Mouse (Mus musculus): ENCODE measurements around the gene Wdr20. TPM values are rescaled to one million over a fixed set of nuclear protein-coding genes. Genes with fewer than 3 reads are reported as not detected.
"Not testable (repeated sequence)": the region's sequence is repeated elsewhere in the genome, so short reads cannot be mapped to it uniquely, and the experiment has no call there.

Gene Wdr20
- total and polyA plus RNA-seq, 3 experiments: 16.4 to 47.1 (median 28.5) TPM

GRCm38 (mm10) chr12:110725051-110725450 lies 12.7 kb upstream of the Wdr20 start:
- H3K4me1 ChIP-seq (ENCODE audit: insufficient read depth, low read depth, low read length): peaks cover 8% of the 10 kb centered on the region
- H3K36me3 ChIP-seq (replicated peaks): no peaks in the 10 kb centered on the region
- no peak for TF ChIP-seq GATA1 (IDR thresholded peaks at IDR 0.05; ENCODE audit: borderline replicate concordance, low read length)
- TF ChIP-seq POLR2AphosphoS5 (IDR thresholded peaks at IDR 0.05; ENCODE audit: insufficient replicate concordance, low read depth, low read length): no peak
- TF ChIP-seq TAL1 (conservative IDR thresholded peaks at IDR 0.05; ENCODE audit: low read depth, low read length): no peak
- TF ChIP-seq CTCF (IDR thresholded peaks at IDR 0.05; ENCODE audit: low read depth, low read length): no peak
- no peak for TF ChIP-seq GATA2 (IDR thresholded peaks at IDR 0.05; ENCODE audit: borderline replicate concordance, low read depth, low read length)

GRCm38 (mm10) chr12:110725489-110725888 lies 12.3 kb upstream of the Wdr20 start:
- Histone ChIP-seq H3K9me3 (replicated peaks) (peaks cover 6% of the 10 kb centered on the region), H3K4me3 (ENCODE audit: low read depth, low read length) (no peak overlapping the region), H3K36me3 (replicated peaks) (no peaks in the 10 kb centered on the region), H3K27me3 (ENCODE audit: insufficient read depth, low read length) (peaks cover 64% of the 10 kb centered on the region), H3K4me1 (ENCODE audit: insufficient read depth, low read depth, low read length) (peaks cover 8% of the 10 kb centered on the region)
- ATAC-seq (ENCODE audit: extremely low read depth, insufficient number of reproducible peaks, low FRiP score, poor library complexity, severe bottlenecking): peak; percentile 28; the same call in 1 of the 2 replicates
- no peak for DNase-seq (ENCODE audit: low spot score)
- TF ChIP-seq CTCF (IDR thresholded peaks at IDR 0.05; ENCODE audit: low read depth, low read length) (no peak), TAL1 (conservative IDR thresholded peaks at IDR 0.05; ENCODE audit: low read depth, low read length) (no peak), POLR2AphosphoS5 (IDR thresholded peaks at IDR 0.05; ENCODE audit: insufficient replicate concordance, low read depth, low read length) (no peak), GATA1 (IDR thresholded peaks at IDR 0.05; ENCODE audit: borderline replicate concordance, low read length) (no peak), GATA2 (IDR thresholded peaks at IDR 0.05; ENCODE audit: borderline replicate concordance, low read depth, low read length) (no peak)

More at GRCm38 (mm10) chr12:110725051-110725450, 12.7 kb upstream of the Wdr20 start:
- Histone ChIP-seq H3K4me3 (ENCODE audit: low read depth, low read length) (no peak overlapping the region), H3K27me3 (ENCODE audit: insufficient read depth, low read length) (peaks cover 64% of the 10 kb centered on the region), H3K9me3 (replicated peaks) (peaks cover 6% of the 10 kb centered on the region)
- ATAC-seq (ENCODE audit: extremely low read depth, insufficient number of reproducible peaks, low FRiP score, poor library complexity, severe bottlenecking) (no peak), DNase-seq (ENCODE audit: low spot score) (no peak)

GRCm38 (mm10) chr12:110726428-110726827 lies 11.3 kb upstream of the Wdr20 start:
- no peak overlapping the region for H3K4me3 ChIP-seq (ENCODE audit: low read depth, low read length)
- DNase-seq (ENCODE audit: low spot score) (no peak), ATAC-seq (ENCODE audit: extremely low read depth, insufficient number of reproducible peaks, low FRiP score, poor library complexity, severe bottlenecking) (no peak)
- H3K36me3 ChIP-seq (replicated peaks): no peaks in the 10 kb centered on the region
- peaks cover 8% of the 10 kb centered on the region for H3K4me1 ChIP-seq (ENCODE audit: insufficient read depth, low read depth, low read length)
- H3K9me3 ChIP-seq (replicated peaks): peaks cover 6% of the 10 kb centered on the region
- H3K27me3 ChIP-seq (ENCODE audit: insufficient read depth, low read length): peaks cover 57% of the 10 kb centered on the region
- TF ChIP-seq TAL1 (conservative IDR thresholded peaks at IDR 0.05; ENCODE audit: low read depth, low read length) (no peak), CTCF (IDR thresholded peaks at IDR 0.05; ENCODE audit: low read depth, low read length) (no peak), GATA1 (IDR thresholded peaks at IDR 0.05; ENCODE audit: borderline replicate concordance, low read length) (no peak), POLR2AphosphoS5 (IDR thresholded peaks at IDR 0.05; ENCODE audit: insufficient replicate concordance, low read depth, low read length) (no peak), GATA2 (IDR thresholded peaks at IDR 0.05; ENCODE audit: borderline replicate concordance, low read depth, low read length) (no peak)

- H3K36me3 ChIP-seq (replicated peaks); ATAC-seq (ENCODE audit: extremely low read depth, insufficient number of reproducible peaks, low FRiP score, poor library complexity, severe bottlenecking); H3K4me3 ChIP-seq (ENCODE audit: low read depth, low read length); DNase-seq (ENCODE audit: low spot score); H3K9me3 ChIP-seq (replicated peaks); H3K4me1 ChIP-seq (ENCODE audit: insufficient read depth, low read depth, low read length): not testable (repeated sequence)
- H3K27me3 ChIP-seq (ENCODE audit: insufficient read depth, low read length): peaks cover 32% of the 10 kb centered on the region
Measured at GRCm38 (mm10) chr12:110733254-110733653, 4.5 kb upstream of the Wdr20 start.

- peak overlapping the region; percentile 94; the same call in 1 of the 2 replicates for H3K4me3 ChIP-seq (ENCODE audit: low read depth, low read length)
- peaks cover 25% of the 10 kb centered on the region for H3K4me1 ChIP-seq (ENCODE audit: insufficient read depth, low read depth, low read length)
- H3K27me3 ChIP-seq (ENCODE audit: insufficient read depth, low read length): peaks cover 14% of the 10 kb centered on the region
- H3K36me3 ChIP-seq (replicated peaks): peaks cover 8% of the 10 kb centered on the region
- no peaks in the 10 kb centered on the region for H3K9me3 ChIP-seq (replicated peaks)
- ATAC-seq (ENCODE audit: extremely low read depth, insufficient number of reproducible peaks, low FRiP score, poor library complexity, severe bottlenecking) (no peak), DNase-seq (ENCODE audit: low spot score) (no peak)
- TF ChIP-seq GATA1 (IDR thresholded peaks at IDR 0.05; ENCODE audit: borderline replicate concordance, low read length): no peak
- TF ChIP-seq CTCF (IDR thresholded peaks at IDR 0.05; ENCODE audit: low read depth, low read length): no peak
- TF ChIP-seq GATA2 (IDR thresholded peaks at IDR 0.05; ENCODE audit: borderline replicate concordance, low read depth, low read length): no peak
- TF ChIP-seq POLR2AphosphoS5 (IDR thresholded peaks at IDR 0.05; ENCODE audit: insufficient replicate concordance, low read depth, low read length): no peak
- TF ChIP-seq TAL1 (conservative IDR thresholded peaks at IDR 0.05; ENCODE audit: low read depth, low read length): no peak
Measured at GRCm38 (mm10) chr12:110736641-110737040, 1.1 kb upstream of the Wdr20 start.

- TF ChIP-seq CTCF (IDR thresholded peaks at IDR 0.05; ENCODE audit: low read depth, low read length) (no peak), POLR2AphosphoS5 (IDR thresholded peaks at IDR 0.05; ENCODE audit: insufficient replicate concordance, low read depth, low read length) (no peak), GATA2 (IDR thresholded peaks at IDR 0.05; ENCODE audit: borderline replicate concordance, low read depth, low read length) (no peak), GATA1 (IDR thresholded peaks at IDR 0.05; ENCODE audit: borderline replicate concordance, low read length) (no peak), TAL1 (conservative IDR thresholded peaks at IDR 0.05; ENCODE audit: low read depth, low read length) (no peak)
- peak; percentile 64 for DNase-seq (ENCODE audit: low spot score)
Measured at GRCm38 (mm10) chr12:110738158-110738921, 596 bp downstream of the Wdr20 start.

More at GRCm38 (mm10) chr12:110738158-110738921, 596 bp downstream of the Wdr20 start:
- H3K4me1 ChIP-seq (ENCODE audit: insufficient read depth, low read depth, low read length): peaks cover 25% of the 10 kb centered on the region
- H3K36me3 ChIP-seq (replicated peaks): peaks cover 24% of the 10 kb centered on the region
- peak overlapping the region; percentile 94 for H3K4me3 ChIP-seq (ENCODE audit: low read depth, low read length)
- ATAC-seq (ENCODE audit: extremely low read depth, insufficient number of reproducible peaks, low FRiP score, poor library complexity, severe bottlenecking): no peak
- H3K27me3 ChIP-seq (ENCODE audit: insufficient read depth, low read length): peaks cover 14% of the 10 kb centered on the region
- no peaks in the 10 kb centered on the region for H3K9me3 ChIP-seq (replicated peaks)
